Mouse (Mus musculus) hindbrain, embryonic 12.5 days (tissue): Measurements from ENCODE around the gene Dnajc7. TPM values are rescaled to one million over a fixed set of nuclear protein-coding genes. Genes with fewer than 3 reads are reported as not detected.
A peak's percentile ranks its signal among the peaks of the same experiment; 100 is the strongest.
"Not testable (repeated sequence)": the region's sequence is repeated elsewhere in the genome, so short reads cannot be mapped to it uniquely, and the experiment has no call there.

Experiments used
- ATAC-seq: fragments of 200-750 bp; cut with Nextera tagmentation; 2 replicates; pipeline ENCODE4 v1.8.0; 2017; ENCODE audit warnings: moderate TSS enrichment; ENCODE audit not compliant: low FRiP score
- H3K27ac ChIP-seq: fragments of 300-500 bp; sonication (generic); 2 replicates; pipeline ENCODE4 v1.5.1; 2016; ENCODE audit warnings: mild to moderate bottlenecking
- H3K27me3 ChIP-seq: fragments of 300-500 bp; sonication (generic); 2 replicates; pipeline ENCODE4 v1.6.1; 2016; ENCODE audit warnings: mild to moderate bottlenecking
- H3K36me3 ChIP-seq: fragments of 300-500 bp; sonication (generic); 2 replicates; pipeline ENCODE4 v1.6.1; 2016; ENCODE audit warnings: mild to moderate bottlenecking
- H3K4me1 ChIP-seq: fragments of 300-500 bp; sonication (generic); 2 replicates; pipeline ENCODE4 v1.6.1; 2016
- H3K4me2 ChIP-seq: fragments of 300-500 bp; sonication (generic); replicated peaks from 2 replicates; pipeline ENCODE4 v1.6.1; 2016; ENCODE audit warnings: mild to moderate bottlenecking
- H3K4me3 ChIP-seq: fragments of 300-500 bp; sonication (generic); 2 replicates; pipeline ENCODE4 v1.5.1; 2016; ENCODE audit warnings: mild to moderate bottlenecking
- H3K9ac ChIP-seq: fragments of 300-500 bp; sonication (generic); 2 replicates; pipeline ENCODE4 v1.6.1; 2016; ENCODE audit warnings: mild to moderate bottlenecking, moderate library complexity
- H3K9me3 ChIP-seq: fragments of 300-500 bp; sonication (generic); replicated peaks from 2 replicates; pipeline ENCODE4 v1.6.1; 2016; ENCODE audit warnings: mild to moderate bottlenecking
- WGBS: fragments of 180-500 bp; shearing (Covaris S2); methylation state at CpG from one replicate; pipeline ENCODE4 v1.1.7; 2016; 5-methylcytosine and 5-hydroxymethylcytosine counted together
- polyA plus RNA-seq: library from polyadenylated mRNA; unstranded; fragments of >200 nt; fragmentation: Nextera tagmentation; extraction: Ambion mirVana; gene quantifications from 2 replicates; pipeline ENCODE4 v1.2.1, GENCODE M21; 2016

Dnajc7 gene
- polyA plus RNA-seq, 1 experiment from 2014 or later: 311 TPM

DNA sequence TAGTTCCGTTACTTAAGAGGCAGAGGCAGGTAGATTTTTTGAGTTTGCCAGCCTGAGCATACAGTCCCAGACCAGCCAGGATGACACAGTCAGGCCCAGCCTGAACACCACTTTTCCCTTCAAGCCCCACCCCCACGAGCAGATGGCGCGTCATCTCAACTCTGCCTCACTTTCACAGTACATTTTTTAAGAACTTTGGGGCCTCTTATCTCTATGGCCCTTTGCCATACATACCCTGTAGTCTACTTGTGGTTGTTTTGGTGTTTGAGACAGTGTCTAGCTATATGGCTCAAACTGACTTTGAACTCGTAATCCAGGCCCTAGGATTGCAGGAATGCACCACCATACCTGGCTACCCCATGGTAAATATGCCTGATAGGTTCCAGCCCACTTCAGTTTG lies 8.1 kb upstream of the Dnajc7 start:
- Histone ChIP-seq H3K27ac (no peak overlapping the region), H3K9ac (0 out of 2 replicates have a peak overlapping the region, but pooled peaks have one; percentile 29), H3K4me1 (peaks cover 22% of the 10 kb centered on the region), H3K4me3 (no peak overlapping the region), H3K4me2 (no peak overlapping the region), H3K9me3 (no peaks in the 10 kb centered on the region), H3K27me3 (peaks cover 7% of the 10 kb centered on the region; the same call in 1 of the 2 replicates), H3K36me3 (peaks cover 27% of the 10 kb centered on the region)
- WGBS: 84% methylated on average over 5 of the region's 5 CpGs
- no peak for ATAC-seq

DNA sequence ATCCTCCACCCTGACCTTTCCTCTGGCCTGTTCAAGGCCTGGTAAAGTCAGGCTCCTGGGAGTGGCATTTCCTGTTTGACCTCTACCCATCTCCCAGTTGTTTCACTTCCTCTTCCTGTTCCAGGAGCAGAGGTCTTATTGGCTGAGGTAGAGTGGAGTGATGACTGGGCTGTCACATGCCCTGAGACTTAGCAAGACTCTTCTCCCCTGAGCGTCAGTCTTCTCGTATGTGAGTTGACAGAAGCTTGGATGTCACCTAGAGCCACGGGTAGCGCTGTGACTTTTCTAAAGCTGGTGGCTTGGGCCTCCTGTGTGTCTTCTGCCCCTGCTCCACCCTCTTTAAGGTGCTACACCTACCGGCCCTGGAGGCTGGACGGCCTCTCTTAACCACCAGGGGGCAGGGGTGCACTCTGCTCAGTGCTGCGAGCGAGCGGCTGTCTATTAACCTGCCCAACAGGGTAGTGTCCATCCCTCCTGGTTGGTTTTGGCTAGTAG lies 6.8 kb upstream of the Dnajc7 start:
- 29% methylated on average over 9 of the region's 9 CpGs for WGBS

DNA sequence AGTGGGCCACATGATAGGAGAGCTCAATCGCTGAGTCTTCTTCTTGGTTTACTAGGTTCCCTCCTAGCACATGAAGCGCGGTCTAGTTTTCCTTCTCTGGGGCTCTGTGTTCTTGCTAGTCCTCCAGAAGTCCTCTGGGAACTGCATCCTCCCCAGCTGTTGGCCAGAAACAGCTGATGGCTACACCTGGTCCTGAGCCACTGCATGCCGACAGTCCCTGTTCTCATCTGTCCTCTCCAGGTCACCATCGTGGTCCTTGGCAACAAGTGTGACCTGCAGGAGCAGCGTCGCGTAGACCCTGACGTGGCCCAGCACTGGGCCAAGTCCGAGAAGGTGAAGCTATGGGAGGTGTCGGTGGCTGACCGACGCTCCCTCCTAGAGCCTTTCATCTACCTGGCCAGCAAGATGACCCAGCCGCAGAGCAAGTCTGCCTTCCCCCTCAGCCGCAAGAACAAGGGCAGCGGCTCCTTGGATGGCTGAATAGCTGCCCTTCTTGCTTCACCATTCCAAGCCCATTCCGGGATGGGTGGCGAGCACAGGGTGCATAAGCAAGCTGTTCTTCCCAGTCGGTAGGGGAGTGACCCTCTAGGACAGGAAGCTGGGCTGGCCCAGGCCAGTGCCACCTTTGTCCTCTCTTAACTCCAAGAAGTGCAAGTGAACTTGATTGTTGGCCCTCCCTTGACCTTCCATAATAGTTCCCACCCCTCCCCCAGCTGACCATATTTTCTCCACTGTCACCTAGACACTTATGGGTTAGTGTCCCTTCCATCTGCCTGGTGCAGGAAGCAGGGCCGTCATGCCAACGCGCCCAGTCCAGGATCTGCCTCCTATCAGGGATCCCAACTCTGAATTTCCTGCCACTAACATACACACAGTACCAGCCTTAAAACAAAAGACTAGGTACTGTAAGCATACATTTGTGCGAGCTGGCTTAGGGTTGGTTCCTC lies 6.1 kb upstream of the Dnajc7 start:
- H3K4me1 ChIP-seq: peaks cover 24% of the 10 kb centered on the region
- H3K9me3 ChIP-seq: no peaks in the 10 kb centered on the region
- H3K4me2 ChIP-seq: no peak overlapping the region
- WGBS: 95% methylated on average over 23 of the region's 23 CpGs
- no peaks in the 10 kb centered on the region for H3K27me3 ChIP-seq
- no peak overlapping the region for H3K4me3 ChIP-seq
- H3K36me3 ChIP-seq: peaks cover 27% of the 10 kb centered on the region
- H3K9ac ChIP-seq: no peak overlapping the region
- no peak overlapping the region for H3K27ac ChIP-seq
- ATAC-seq: no peak

More for the DNA sequence above, 6.8 kb upstream of the Dnajc7 start:
- no peak overlapping the region for H3K27ac ChIP-seq
- H3K9me3 ChIP-seq: no peaks in the 10 kb centered on the region
- 0 out of 2 replicates have a peak, but pooled peaks cover 2% of the 10 kb centered on the region for H3K27me3 ChIP-seq
- no peak for ATAC-seq
- H3K4me3 ChIP-seq: no peak overlapping the region
- H3K9ac ChIP-seq: no peak overlapping the region
- peaks cover 24% of the 10 kb centered on the region for H3K4me1 ChIP-seq
- no peak overlapping the region for H3K4me2 ChIP-seq
- H3K36me3 ChIP-seq: peaks cover 27% of the 10 kb centered on the region

DNA sequence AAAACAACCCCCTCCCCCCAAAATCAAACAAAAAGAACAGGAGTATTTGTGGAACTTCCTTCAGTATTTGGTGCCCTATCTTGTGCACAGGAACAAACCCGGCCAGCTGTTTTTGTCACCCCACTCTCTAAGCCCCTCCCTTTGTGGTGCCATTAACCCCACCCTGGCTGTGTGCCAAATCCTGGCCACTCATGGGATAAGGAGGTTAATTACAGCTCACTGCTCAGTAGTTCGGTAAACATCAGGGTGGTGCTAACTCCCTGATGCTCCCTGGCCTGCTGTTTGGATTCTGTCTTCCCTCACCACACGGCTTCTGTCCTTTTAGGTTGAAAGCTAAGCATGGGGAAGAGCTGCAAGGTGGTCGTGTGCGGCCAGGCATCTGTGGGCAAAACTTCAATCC lies 3.9 kb upstream of the Dnajc7 start:
- Histone ChIP-seq H3K27me3 (no peaks in the 10 kb centered on the region), H3K9ac (0 out of 2 replicates have a peak overlapping the region, but pooled peaks have one; percentile 3), H3K9me3 (no peaks in the 10 kb centered on the region), H3K4me3 (peak overlapping the region; percentile 67; the same call in 1 of the 2 replicates), H3K27ac (no peak overlapping the region), H3K36me3 (peaks cover 27% of the 10 kb centered on the region), H3K4me1 (peaks cover 24% of the 10 kb centered on the region), H3K4me2 (peak overlapping the region; percentile 71)
- 62% methylated on average over 5 of the region's 5 CpGs for WGBS
- ATAC-seq: no peak

DNA sequence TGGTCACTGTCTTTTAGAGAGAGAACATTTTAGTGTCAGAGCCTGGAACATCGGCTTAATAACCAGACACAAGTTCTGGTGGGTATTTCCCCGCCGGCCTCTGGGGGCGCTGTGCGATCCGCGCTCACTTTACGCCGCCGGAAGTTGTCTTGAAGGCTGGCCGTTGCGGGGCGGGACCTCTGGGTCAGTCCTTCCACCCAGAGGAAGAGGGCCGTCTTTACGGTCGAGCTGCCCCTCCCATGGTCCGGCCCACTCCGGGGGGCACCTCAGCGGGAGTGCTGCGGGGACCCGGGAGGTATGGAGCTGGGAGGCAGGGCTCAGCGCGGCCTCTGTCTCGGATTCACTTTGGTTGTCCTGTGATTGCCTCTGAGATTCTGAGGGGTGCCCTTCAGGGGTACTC lies 2.7 kb upstream of the Dnajc7 start:
- peaks cover 28% of the 10 kb centered on the region for H3K4me1 ChIP-seq
- H3K27ac ChIP-seq: peak overlapping the region; percentile 64
- WGBS: under 1% methylated on average over 24 of the region's 24 CpGs
- H3K27me3 ChIP-seq: no peaks in the 10 kb centered on the region
- peak overlapping the region; percentile 67 for H3K4me3 ChIP-seq
- H3K36me3 ChIP-seq: peaks cover 27% of the 10 kb centered on the region
- ATAC-seq: peak; percentile 42
- H3K9ac ChIP-seq: peak overlapping the region; percentile 81
- no peaks in the 10 kb centered on the region for H3K9me3 ChIP-seq
- peak overlapping the region; percentile 71 for H3K4me2 ChIP-seq

DNA sequence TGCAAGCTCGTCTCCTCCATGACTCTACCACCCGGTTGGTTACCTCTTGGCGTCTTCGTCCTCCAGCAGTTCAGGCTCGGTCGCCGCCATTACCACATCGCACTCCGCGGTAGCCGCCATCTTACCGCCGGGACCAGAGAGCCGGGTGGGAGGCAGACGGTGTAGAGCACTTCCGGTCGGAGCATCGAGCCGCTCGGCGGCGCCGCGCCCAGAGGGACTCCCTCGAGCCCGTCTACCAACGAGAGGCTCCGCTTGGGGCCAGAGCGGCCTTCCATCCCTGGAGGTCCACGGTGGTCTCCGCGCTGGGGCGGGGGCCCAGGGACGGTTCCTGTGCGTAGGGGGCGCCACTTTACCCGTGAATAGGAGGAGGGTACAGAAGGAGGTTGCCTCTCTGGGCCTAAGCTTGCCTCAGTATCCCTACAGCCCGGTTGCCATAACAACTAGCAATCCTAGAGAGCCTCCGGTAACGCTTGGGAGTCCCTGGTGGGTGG lies 438 bp downstream of the Dnajc7 start:
- H3K4me2 ChIP-seq: peak overlapping the region; percentile 84
- peak overlapping the region; percentile 93 for H3K27ac ChIP-seq
- no peaks in the 10 kb centered on the region for H3K27me3 ChIP-seq
- H3K9me3 ChIP-seq: no peaks in the 10 kb centered on the region
- peaks cover 32% of the 10 kb centered on the region for H3K4me1 ChIP-seq
- peaks cover 5% of the 10 kb centered on the region; the same call in 1 of the 2 replicates for H3K36me3 ChIP-seq
- peak overlapping the region; percentile 93 for H3K9ac ChIP-seq
- peak; percentile 97 for ATAC-seq
- peak overlapping the region; percentile 90 for H3K4me3 ChIP-seq
- under 1% methylated on average over 40 of the region's 40 CpGs for WGBS

DNA sequence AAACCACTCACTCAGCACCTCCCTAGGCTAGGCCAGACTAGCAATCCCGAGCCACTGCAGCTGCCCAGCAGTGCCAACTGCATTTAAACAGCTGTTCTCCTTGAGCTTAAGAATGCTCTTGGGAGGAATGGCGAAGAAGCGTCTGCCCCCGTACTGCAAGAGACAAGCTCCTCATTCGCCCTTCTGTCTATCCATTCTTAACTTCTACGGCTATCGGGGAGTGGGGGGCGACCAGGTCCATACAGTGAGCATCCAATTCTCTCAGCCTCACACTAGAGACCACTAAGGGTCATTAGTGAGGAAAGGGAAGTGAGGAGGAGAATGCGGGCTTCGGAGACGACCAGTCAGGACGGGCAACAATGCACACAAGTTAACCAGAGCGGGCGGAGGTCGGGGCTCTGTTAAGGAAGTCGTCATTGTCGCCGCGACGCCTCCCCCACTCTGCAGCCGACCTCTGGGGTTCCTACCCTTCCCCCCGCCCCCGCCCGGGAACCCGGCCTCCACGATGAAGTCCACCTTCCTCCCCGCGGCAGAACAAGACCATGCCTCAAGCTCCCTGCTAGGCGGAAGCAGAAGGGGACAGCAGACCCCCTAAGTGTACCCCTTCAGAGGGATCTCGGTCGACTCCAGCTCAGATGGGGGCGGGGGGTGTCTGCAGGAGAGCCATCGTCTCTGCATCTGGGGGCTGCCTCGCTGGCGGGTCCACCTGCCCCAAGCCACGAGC lies 1.0 kb downstream of the Dnajc7 start, which contains the start of gene Nkiras2:
TSS of gene Nkiras2 (plus strand) at position 484 of the 724 bp plus-strand sequence.
- Histone ChIP-seq H3K9me3 (no peaks in the 10 kb centered on the region), H3K36me3 (0 out of 2 replicates have a peak, but pooled peaks cover 2% of the 10 kb centered on the region), H3K4me2 (peak within 1 kb of the TSS; percentile 84), H3K27me3 (no peaks in the 10 kb centered on the region), H3K4me1 (peaks cover 28% of the 10 kb centered on the region), H3K9ac (peak within 1 kb of the TSS; percentile 93), H3K4me3 (peak within 1 kb of the TSS; percentile 90), H3K27ac (peak within 1 kb of the TSS; percentile 93)
- WGBS: under 1% methylated on average over 36 of the region's 36 CpGs
- peak; percentile 69 for ATAC-seq

DNA sequence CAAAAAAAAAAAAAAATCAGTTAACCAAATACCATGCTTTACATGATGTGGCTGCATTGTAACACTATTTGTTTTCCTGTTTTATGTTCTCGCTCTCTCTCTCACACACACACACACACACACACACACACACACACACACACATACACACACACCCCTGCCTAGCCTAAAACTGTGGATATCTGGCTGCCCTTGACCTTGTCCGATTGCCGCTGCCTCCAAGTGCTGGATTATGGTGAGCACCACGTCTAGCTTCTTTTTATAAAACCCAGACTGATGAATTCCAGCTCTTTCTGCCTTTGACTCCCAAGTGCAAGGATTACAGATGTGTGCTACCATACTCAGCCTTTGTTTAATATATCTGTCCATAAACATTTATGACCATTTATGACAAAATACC lies 2.5 kb downstream of the Dnajc7 start:
- H3K9me3 ChIP-seq: no peaks in the 10 kb centered on the region
- no peak overlapping the region for H3K27ac ChIP-seq
- no peaks in the 10 kb centered on the region for H3K27me3 ChIP-seq
- WGBS: 93% methylated on average over 4 of the region's 4 CpGs
- 0 out of 2 replicates have a peak overlapping the region, but pooled peaks have one; percentile 93 for H3K9ac ChIP-seq
- peaks cover 21% of the 10 kb centered on the region for H3K4me1 ChIP-seq
- H3K4me2 ChIP-seq: peak overlapping the region; percentile 84
- no peak for ATAC-seq
- H3K36me3 ChIP-seq: peaks cover 2% of the 10 kb centered on the region; the same call in 1 of the 2 replicates
- H3K4me3 ChIP-seq: 0 out of 2 replicates have a peak overlapping the region, but pooled peaks have one; percentile 90

DNA sequence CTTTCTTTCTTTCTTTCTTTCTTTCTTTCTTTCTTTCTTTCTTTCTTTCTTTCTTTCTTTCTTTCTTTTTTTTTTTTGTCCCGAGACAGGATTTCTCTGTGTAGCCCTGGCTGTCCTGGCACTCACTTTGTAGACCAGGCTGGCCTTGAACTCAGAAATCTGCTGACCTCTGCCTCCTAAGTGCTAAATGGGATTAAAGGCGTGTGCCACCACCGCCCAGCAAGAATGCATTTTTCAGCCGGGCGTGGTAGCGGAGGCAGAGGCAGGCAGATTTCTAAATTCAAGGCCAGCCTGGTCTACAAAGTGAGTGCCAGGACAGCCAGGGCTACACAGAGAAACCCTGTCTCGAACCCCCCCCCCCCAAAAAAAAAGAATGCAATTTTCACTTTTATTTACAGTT lies 3.1 kb downstream of the Dnajc7 start:
- ATAC-seq: not testable (repeated sequence)
- WGBS: 94% methylated on average over 7 of the region's 7 CpGs

DNA sequence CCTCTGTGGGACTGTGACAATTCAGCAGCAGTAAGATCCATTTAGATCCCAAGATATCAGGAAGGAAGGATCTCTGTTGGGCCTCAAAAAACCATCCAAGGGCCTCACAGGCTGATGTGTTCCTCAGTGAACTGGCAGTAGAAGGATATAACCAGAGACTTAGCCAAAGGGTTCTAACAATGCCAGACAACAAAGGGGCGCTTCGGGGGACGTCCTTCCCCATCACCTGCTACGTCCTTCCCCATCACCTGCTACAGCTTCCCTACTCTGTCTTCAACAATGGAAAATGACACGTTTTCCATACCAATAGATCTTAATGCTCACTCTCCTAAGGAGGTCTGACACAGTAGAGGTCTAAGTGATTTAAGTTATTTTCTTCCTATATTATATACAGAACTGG lies 3.6 kb downstream of the Dnajc7 start:
- Histone ChIP-seq H3K9me3 (no peaks in the 10 kb centered on the region), H3K4me2 (no peak overlapping the region), H3K27ac (no peak overlapping the region), H3K9ac (no peak overlapping the region), H3K4me1 (peaks cover 22% of the 10 kb centered on the region), H3K27me3 (no peaks in the 10 kb centered on the region), H3K36me3 (peaks cover 6% of the 10 kb centered on the region; the same call in 1 of the 2 replicates), H3K4me3 (no peak overlapping the region)
- ATAC-seq: no peak
- WGBS: 90% methylated on average over 5 of the region's 5 CpGs

More for the DNA sequence above, 3.1 kb downstream of the Dnajc7 start:
- not testable (repeated sequence) for H3K4me3 ChIP-seq, H3K9ac ChIP-seq, H3K36me3 ChIP-seq, H3K9me3 ChIP-seq, H3K27me3 ChIP-seq, H3K4me2 ChIP-seq, H3K27ac ChIP-seq
- peaks cover 22% of the 10 kb centered on the region for H3K4me1 ChIP-seq

DNA sequence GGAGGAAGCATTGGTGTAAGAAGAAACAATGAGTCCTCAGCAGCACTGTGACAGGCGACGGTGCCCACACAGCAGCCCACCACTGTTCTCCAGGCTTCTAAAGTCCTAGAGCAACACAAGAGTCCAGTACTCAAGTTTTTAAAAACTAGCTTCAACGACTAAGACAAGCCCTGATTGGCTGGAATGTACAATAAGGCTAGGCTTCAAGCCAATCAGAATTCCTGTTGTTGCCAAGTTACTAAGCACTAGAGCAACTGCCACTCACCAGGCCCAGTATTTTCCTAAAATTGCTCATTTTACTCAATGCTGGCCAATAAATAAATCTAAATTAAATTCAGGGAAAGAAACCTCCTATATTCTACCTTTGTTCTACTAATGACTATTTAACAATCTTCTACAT lies 6.7 kb downstream of the Dnajc7 start:
- Histone ChIP-seq H3K27me3 (no peaks in the 10 kb centered on the region), H3K4me1 (peaks cover 12% of the 10 kb centered on the region), H3K9me3 (no peaks in the 10 kb centered on the region), H3K4me3 (no peak overlapping the region), H3K36me3 (peaks cover 7% of the 10 kb centered on the region; the same call in 1 of the 2 replicates), H3K4me2 (no peak overlapping the region), H3K27ac (no peak overlapping the region), H3K9ac (no peak overlapping the region)
- 91% methylated on average over 3 of the region's 3 CpGs for WGBS
- ATAC-seq: no peak
